Mouse (Mus musculus) monocyte, adult 2 months (primary cell): ENCODE results near the gene Glrx3.
A peak's percentile ranks its signal among the peaks of the same experiment; 100 is the strongest.

ENCODE experiments used
- DNase-seq, 2 experiments: peaks; one replicate each; pipeline ENCODE4 v3.0.0; 2022; ENCODE audit warnings: low spot score in 2 of 2, low read depth in 1 of 2

The Glrx3 gene

GRCm38 (mm10) chr7:137471431-137472120, 34.2 kb downstream of the Glrx3 start:
- DNase-seq: no peak

GRCm38 (mm10) chr7:137472149-137472548, 34.7 kb downstream of the Glrx3 start:
- no peak for DNase-seq

- DNase-seq: peak; percentile 81 to 91
Measured at GRCm38 (mm10) chr7:137477950-137478620, 40.7 kb downstream of the Glrx3 start.

GRCm38 (mm10) chr7:137478621-137478982, 41.2 kb downstream of the Glrx3 start:
- no peak for DNase-seq

GRCm38 (mm10) chr7:137480839-137481238, 43.4 kb downstream of the Glrx3 start:
- DNase-seq: no peak

GRCm38 (mm10) chr7:137483987-137484386, 46.6 kb downstream of the Glrx3 start:
- no peak for DNase-seq

GRCm38 (mm10) chr7:137488391-137488790, 51.0 kb downstream of the Glrx3 start:
- no peak for DNase-seq

- DNase-seq: no peak
Measured at GRCm38 (mm10) chr7:137490711-137491110, 53.3 kb downstream of the Glrx3 start.

- no peak for DNase-seq
Measured at GRCm38 (mm10) chr7:137492307-137492973, 55.0 kb downstream of the Glrx3 start.

- DNase-seq: no peak
Measured at GRCm38 (mm10) chr7:137498736-137499135, 61.3 kb downstream of the Glrx3 start.

- no peak for DNase-seq
Measured at GRCm38 (mm10) chr7:137517588-137517987, 80.2 kb downstream of the Glrx3 start.

GRCm38 (mm10) chr7:137518028-137518576, 80.7 kb downstream of the Glrx3 start:
- no peak for DNase-seq
